Mouse (Mus musculus) lung, adult 18-20 months (tissue): ENCODE measurements around the gene M6pr.

Experiments
- DNase-seq, 2 experiments: peaks; one replicate each; pipeline ENCODE4 v3.0.0; 2022; ENCODE audit warnings: mixed read lengths in 2 of 2

The M6pr gene

GRCm38 (mm10) chr6:122308505-122309393 is at the start of gene M6pr:
Gene M6pr, plus strand, starts transcription at chr6:122308720.
- peak; percentile 99 for DNase-seq

- DNase-seq: no peak
Observed at GRCm38 (mm10) chr6:122262543-122262942, 46.0 kb upstream of the M6pr start.

GRCm38 (mm10) chr6:122268561-122268960 is 40.0 kb upstream of the M6pr start:
- DNase-seq: peak; percentile 33 to 48

GRCm38 (mm10) chr6:122269170-122269569 is 39.4 kb upstream of the M6pr start:
- DNase-seq: no peak

- DNase-seq: no peak
Observed at GRCm38 (mm10) chr6:122270152-122270551, 38.4 kb upstream of the M6pr start.

GRCm38 (mm10) chr6:122274546-122274945 is 34.0 kb upstream of the M6pr start:
- no peak for DNase-seq

- DNase-seq: no peak
Observed at GRCm38 (mm10) chr6:122276565-122276964, 32.0 kb upstream of the M6pr start.

- DNase-seq: no peak
Observed at GRCm38 (mm10) chr6:122282782-122283181, 25.7 kb upstream of the M6pr start, which contains the start of gene Klrg1. Gene Klrg1, minus strand, starts transcription at chr6:122282882.

- no peak for DNase-seq
Observed at GRCm38 (mm10) chr6:122283429-122283828, 25.1 kb upstream of the M6pr start.

- DNase-seq: no peak
Observed at GRCm38 (mm10) chr6:122284304-122284703, 24.2 kb upstream of the M6pr start.

GRCm38 (mm10) chr6:122284823-122285222 is 23.7 kb upstream of the M6pr start:
- no peak for DNase-seq

- DNase-seq: no peak
Observed at GRCm38 (mm10) chr6:122288263-122288662, 20.3 kb upstream of the M6pr start.

- no peak for DNase-seq
Observed at GRCm38 (mm10) chr6:122289313-122289712, 19.2 kb upstream of the M6pr start.

- no peak for DNase-seq
Observed at GRCm38 (mm10) chr6:122290253-122290652, 18.3 kb upstream of the M6pr start.

GRCm38 (mm10) chr6:122291264-122291663 is 17.3 kb upstream of the M6pr start:
- no peak for DNase-seq

GRCm38 (mm10) chr6:122291735-122292134 is 16.8 kb upstream of the M6pr start:
- no peak for DNase-seq

GRCm38 (mm10) chr6:122292184-122292583 is 16.3 kb upstream of the M6pr start:
- no peak for DNase-seq

GRCm38 (mm10) chr6:122293121-122293520 is 15.4 kb upstream of the M6pr start:
- DNase-seq: no peak

- DNase-seq: no peak
Observed at GRCm38 (mm10) chr6:122293796-122294195, 14.7 kb upstream of the M6pr start.

GRCm38 (mm10) chr6:122294290-122294689 is 14.2 kb upstream of the M6pr start:
- DNase-seq: no peak

GRCm38 (mm10) chr6:122295242-122295641 is 13.3 kb upstream of the M6pr start:
- no peak for DNase-seq

- no peak for DNase-seq
Observed at GRCm38 (mm10) chr6:122296918-122297278, 11.6 kb upstream of the M6pr start.

- no peak for DNase-seq
Observed at GRCm38 (mm10) chr6:122297279-122298222, 11.0 kb upstream of the M6pr start.

GRCm38 (mm10) chr6:122298223-122298609 is 10.3 kb upstream of the M6pr start:
- no peak for DNase-seq
